Mouse (Mus musculus) limb, embryonic 11.5 days (tissue): ENCODE results near the gene Cmtm4. TPM values are rescaled to one million over a fixed set of nuclear protein-coding genes. Genes with fewer than 3 reads are reported as not detected.

Experiments used
- ATAC-seq: fragments of 200-750 bp; cut with Nextera tagmentation; 2 replicates; pipeline ENCODE4 v1.8.0; 2017; ENCODE audit warnings: low read depth; ENCODE audit not compliant: insufficient number of reproducible peaks, low FRiP score, low TSS enrichment
- DNase-seq: peaks from one replicate; pipeline ENCODE4 v3.0.0-alpha.2; 2015; ENCODE audit warnings: low spot score
- H3K27ac ChIP-seq: fragments of 300-500 bp; sonication (generic); replicated peaks from 2 replicates; pipeline ENCODE4 v1.5.1; 2014; ENCODE audit warnings: low read depth, mild to moderate bottlenecking, low read length
- H3K27me3 ChIP-seq: fragments of 300-500 bp; sonication (generic); 2 replicates; pipeline ENCODE4 v1.6.1; 2014; ENCODE audit warnings: mild to moderate bottlenecking, low read length, mixed read lengths; ENCODE audit not compliant: control insufficient read depth, insufficient read depth
- H3K36me3 ChIP-seq: fragments of 300-500 bp; sonication (generic); 2 replicates; pipeline ENCODE4 v1.6.1; 2014; ENCODE audit warnings: mild to moderate bottlenecking, low read length, moderate library complexity, mixed read lengths; ENCODE audit not compliant: control insufficient read depth, insufficient read depth
- H3K4me1 ChIP-seq: fragments of 300-500 bp; sonication (generic); 2 replicates; pipeline ENCODE4 v1.6.1; 2014; ENCODE audit warnings: low read length, mixed read lengths; ENCODE audit not compliant: control insufficient read depth, insufficient read depth
- H3K4me2 ChIP-seq: fragments of 300-500 bp; sonication (generic); 2 replicates; pipeline ENCODE4 v1.6.1; 2014; ENCODE audit warnings: low read depth, mild to moderate bottlenecking, moderate library complexity; ENCODE audit not compliant: severe bottlenecking
- H3K4me3 ChIP-seq: fragments of 300-500 bp; sonication (generic); 2 replicates; pipeline ENCODE4 v1.5.1; 2014; ENCODE audit warnings: low read depth, low read length
- H3K9ac ChIP-seq: fragments of 300-500 bp; sonication (generic); 2 replicates; pipeline ENCODE4 v1.6.1; 2014; ENCODE audit warnings: mild to moderate bottlenecking, low read length
- H3K9me3 ChIP-seq: fragments of 300-500 bp; sonication (generic); 2 replicates; pipeline ENCODE4 v1.6.1; 2016; ENCODE audit warnings: low read length; ENCODE audit not compliant: control insufficient read depth
- WGBS: fragments of 180-500 bp; shearing (Covaris S2); extraction: QIAGEN DNeasy Blood & Tissue Kit; methylation state at CpG from one replicate; pipeline ENCODE4 v1.1.7; 2014; 5-methylcytosine and 5-hydroxymethylcytosine counted together
- polyA plus RNA-seq: library from polyadenylated mRNA; unstranded; fragments of >200 nt; fragmentation: Nextera tagmentation; extraction: Ambion mirVana; gene quantifications from 2 replicates; pipeline ENCODE4 v1.2.1, GENCODE M21; 2014

The Cmtm4 gene
- polyA plus RNA-seq, 1 experiment from 2014 or later: 4.1 TPM

DNA sequence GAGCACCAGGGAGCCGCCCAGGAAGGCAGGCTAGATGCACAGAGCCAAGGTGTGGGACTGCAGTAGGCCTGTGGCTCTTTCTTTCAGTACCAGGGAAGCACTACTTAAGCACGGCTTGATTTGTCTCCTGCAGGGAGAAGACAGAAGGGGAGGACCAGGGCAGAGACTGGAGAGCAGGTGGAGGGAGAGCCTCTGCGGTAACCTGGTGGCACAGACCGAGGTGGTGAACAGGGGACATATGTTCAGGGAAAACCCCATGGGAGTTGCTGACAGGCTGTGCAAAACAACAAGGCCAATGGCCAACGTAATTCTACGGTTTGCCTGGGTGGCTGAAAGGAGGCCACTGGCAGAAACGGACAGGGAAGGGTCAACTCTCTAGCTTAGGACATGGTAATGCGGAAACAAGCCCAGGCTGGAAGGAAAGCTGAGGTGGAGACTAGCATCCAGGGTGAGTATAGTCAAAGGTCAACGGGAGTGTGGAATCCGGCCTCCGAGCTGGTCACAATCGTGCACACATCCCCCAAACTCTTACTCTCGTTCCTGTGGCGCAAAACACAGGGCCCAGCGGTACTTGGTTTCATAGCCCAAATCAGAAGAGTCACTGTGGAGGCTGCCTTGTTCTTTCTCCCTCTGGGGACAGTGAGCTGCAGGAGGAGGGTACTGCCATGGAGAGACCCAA lies 35.7 kb downstream of the Cmtm4 start:
- H3K27me3 ChIP-seq: no peaks in the 10 kb centered on the region
- no peaks in the 10 kb centered on the region for H3K4me1 ChIP-seq
- no peaks in the 10 kb centered on the region for H3K9me3 ChIP-seq
- no peak overlapping the region for H3K4me3 ChIP-seq
- H3K4me2 ChIP-seq: no peak overlapping the region
- 82% methylated on average over 15 of the region's 15 CpGs for WGBS
- no peak overlapping the region for H3K27ac ChIP-seq
- DNase-seq (no peak), ATAC-seq (no peak)
- no peak overlapping the region for H3K9ac ChIP-seq
- no peaks in the 10 kb centered on the region for H3K36me3 ChIP-seq

DNA sequence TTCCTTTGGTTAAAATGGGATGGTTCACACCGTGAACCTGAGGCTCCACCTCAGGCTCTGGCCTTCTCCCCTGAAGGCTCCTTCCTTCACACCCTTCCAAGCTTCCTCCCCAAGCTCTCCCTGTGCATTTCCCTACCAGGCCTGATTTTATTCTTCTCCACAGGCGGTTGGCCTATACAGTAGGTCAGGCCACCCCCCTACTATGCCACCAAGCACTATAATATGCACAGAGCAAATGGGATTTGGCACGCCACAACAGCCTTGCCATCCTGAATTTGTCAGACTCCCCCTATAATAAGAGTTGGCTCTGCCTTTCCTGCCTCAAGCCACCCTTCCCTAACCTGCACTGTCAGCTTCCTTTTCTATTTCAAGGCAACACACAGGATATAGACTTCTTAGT lies 37.0 kb downstream of the Cmtm4 start:
- H3K4me3 ChIP-seq: no peak overlapping the region
- DNase-seq (no peak), ATAC-seq (no peak)
- 80% methylated on average over 3 of the region's 3 CpGs for WGBS
- no peaks in the 10 kb centered on the region for H3K4me1 ChIP-seq
- no peak overlapping the region for H3K27ac ChIP-seq
- no peaks in the 10 kb centered on the region for H3K36me3 ChIP-seq
- no peaks in the 10 kb centered on the region for H3K27me3 ChIP-seq
- H3K9ac ChIP-seq: no peak overlapping the region
- H3K9me3 ChIP-seq: no peaks in the 10 kb centered on the region
- H3K4me2 ChIP-seq: no peak overlapping the region

DNA sequence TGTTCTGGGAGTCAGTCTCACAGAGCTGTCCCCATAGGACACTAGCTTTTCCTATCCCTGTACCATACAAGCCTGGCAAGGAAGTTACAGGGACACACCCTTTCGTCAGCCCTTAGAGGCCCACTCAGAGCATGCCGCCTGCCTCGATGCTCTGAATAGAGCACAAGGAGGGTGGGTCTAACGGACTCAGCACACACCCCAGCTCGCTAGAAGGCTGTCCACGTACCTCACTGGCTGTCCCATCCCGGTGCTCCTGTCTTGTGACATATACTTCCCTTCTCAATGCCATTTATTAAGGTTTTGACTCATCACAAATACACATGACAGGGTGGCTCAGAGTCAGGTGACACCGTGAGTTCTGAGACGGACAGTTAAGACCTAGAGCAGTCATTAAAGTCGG lies 41.1 kb downstream of the Cmtm4 start:
- H3K4me1 ChIP-seq: no peaks in the 10 kb centered on the region
- H3K36me3 ChIP-seq: no peaks in the 10 kb centered on the region
- ATAC-seq (peak; percentile 39; the same call in 1 of the 2 replicates), DNase-seq (no peak)
- H3K9me3 ChIP-seq: no peaks in the 10 kb centered on the region
- no peak overlapping the region for H3K9ac ChIP-seq
- H3K4me2 ChIP-seq: no peak overlapping the region
- H3K4me3 ChIP-seq: no peak overlapping the region
- H3K27me3 ChIP-seq: no peaks in the 10 kb centered on the region
- no peak overlapping the region for H3K27ac ChIP-seq
- WGBS: 96% methylated on average over 10 of the region's 10 CpGs

DNA sequence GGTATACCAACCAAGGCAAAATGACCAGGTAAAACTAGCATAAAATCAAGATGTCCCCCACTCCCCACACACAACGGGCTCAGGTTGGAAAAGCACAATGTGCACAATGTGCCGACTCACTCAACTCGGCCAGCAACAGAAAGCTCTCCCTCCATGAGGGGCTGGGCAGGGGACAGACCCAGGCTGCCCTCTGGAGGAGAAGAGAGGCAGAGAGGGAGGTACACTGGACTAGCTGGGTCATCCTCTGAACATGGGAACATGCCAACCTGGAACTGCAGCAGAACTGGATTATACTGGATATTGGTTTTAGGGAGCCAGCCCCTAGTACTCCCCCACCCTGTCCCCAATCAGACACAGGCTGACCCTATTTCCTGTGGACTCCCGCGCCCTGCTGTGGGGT lies 42.4 kb downstream of the Cmtm4 start:
- H3K9ac ChIP-seq: no peak overlapping the region
- no peak overlapping the region for H3K27ac ChIP-seq
- no peak for DNase-seq
- WGBS: 78% methylated on average over 5 of the region's 5 CpGs
- H3K4me1 ChIP-seq: no peaks in the 10 kb centered on the region
- H3K36me3 ChIP-seq: 0 out of 2 replicates have a peak, but pooled peaks cover 2% of the 10 kb centered on the region
- no peaks in the 10 kb centered on the region for H3K27me3 ChIP-seq
- H3K4me2 ChIP-seq: no peak overlapping the region
- no peak overlapping the region for H3K4me3 ChIP-seq
- H3K9me3 ChIP-seq: no peaks in the 10 kb centered on the region
- ATAC-seq: no peak

DNA sequence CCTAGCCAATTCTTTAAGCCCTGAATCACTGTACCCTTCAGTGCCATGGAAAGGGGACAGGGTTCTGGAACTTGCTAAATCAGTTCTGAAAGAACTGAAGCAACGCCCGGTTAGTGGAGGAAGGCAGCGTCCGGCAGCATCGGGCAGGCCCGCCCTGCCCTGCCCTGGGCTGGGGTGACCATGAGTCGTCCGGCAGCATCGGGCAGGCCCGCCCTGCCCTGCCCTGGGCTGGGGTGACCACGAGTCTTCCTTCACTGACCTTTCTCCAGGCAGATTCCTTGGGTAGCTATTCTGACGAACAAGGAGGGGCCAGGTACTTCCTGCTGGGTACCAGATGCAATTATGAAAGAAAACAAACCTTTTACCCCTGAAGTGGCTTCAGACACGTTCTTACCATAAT lies 45.6 kb downstream of the Cmtm4 start:
- no peak for ATAC-seq
- H3K4me1 ChIP-seq: no peaks in the 10 kb centered on the region
- H3K4me2 ChIP-seq: no peak overlapping the region
- H3K36me3 ChIP-seq: 0 out of 2 replicates have a peak, but pooled peaks cover 2% of the 10 kb centered on the region
- no peaks in the 10 kb centered on the region for H3K27me3 ChIP-seq
- WGBS: 78% methylated on average over 13 of the region's 13 CpGs
- H3K4me3 ChIP-seq: no peak overlapping the region
- H3K9ac ChIP-seq: no peak overlapping the region
- H3K27ac ChIP-seq: no peak overlapping the region
- H3K9me3 ChIP-seq: no peaks in the 10 kb centered on the region
- no peak for DNase-seq

DNA sequence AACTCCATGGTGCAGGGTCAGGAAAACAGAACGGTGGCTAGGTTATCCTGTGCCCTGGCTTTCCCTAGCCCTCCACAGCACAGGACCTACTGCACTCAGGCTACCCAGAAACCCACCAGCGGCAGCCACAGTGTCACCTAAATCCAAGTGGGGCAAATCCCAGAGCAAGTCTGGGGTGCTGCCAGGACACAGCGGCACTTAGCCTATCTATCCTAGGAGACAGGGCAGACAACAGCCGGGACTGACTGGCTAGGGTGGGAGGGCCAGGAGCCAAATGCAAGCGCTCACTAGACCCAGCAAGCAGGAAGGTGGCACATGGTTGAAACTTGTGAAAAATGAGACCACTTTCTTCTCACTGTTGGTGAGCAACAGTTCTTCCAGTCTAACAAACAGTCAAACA lies 46.6 kb downstream of the Cmtm4 start:
- Histone ChIP-seq H3K9me3 (no peaks in the 10 kb centered on the region), H3K4me1 (no peaks in the 10 kb centered on the region), H3K4me3 (no peak overlapping the region), H3K9ac (no peak overlapping the region), H3K27ac (no peak overlapping the region), H3K4me2 (no peak overlapping the region), H3K27me3 (no peaks in the 10 kb centered on the region), H3K36me3 (0 out of 2 replicates have a peak, but pooled peaks cover 2% of the 10 kb centered on the region)
- WGBS: 88% methylated on average over 5 of the region's 5 CpGs
- ATAC-seq (no peak), DNase-seq (no peak)

DNA sequence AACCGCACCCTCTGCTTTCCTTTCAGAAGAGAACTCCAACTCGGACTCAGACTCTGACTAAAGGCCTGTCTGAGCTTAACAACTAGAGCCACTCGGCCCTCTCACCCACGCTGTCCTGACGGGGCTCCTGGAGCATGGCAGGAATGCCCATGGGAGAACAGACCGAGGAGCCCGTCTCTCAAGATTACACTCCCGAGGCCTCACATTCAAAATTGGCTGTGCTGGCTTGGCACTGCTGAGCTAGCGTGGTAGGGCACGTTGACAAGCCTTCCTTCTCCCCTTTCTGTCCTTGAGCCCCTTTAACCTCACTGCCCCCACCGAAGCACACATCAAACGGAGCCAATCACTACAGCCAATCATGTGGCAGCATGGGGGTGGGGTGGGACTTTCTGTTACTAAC lies 48.9 kb downstream of the Cmtm4 start:
- DNase-seq: no peak
- Histone ChIP-seq H3K4me1 (no peaks in the 10 kb centered on the region), H3K9ac (no peak overlapping the region), H3K27me3 (no peaks in the 10 kb centered on the region), H3K4me2 (no peak overlapping the region), H3K36me3 (0 out of 2 replicates have a peak, but pooled peaks cover 2% of the 10 kb centered on the region), H3K9me3 (no peaks in the 10 kb centered on the region), H3K27ac (no peak overlapping the region), H3K4me3 (no peak overlapping the region)
- no peak for ATAC-seq
- 58% methylated on average over 12 of the region's 12 CpGs for WGBS

DNA sequence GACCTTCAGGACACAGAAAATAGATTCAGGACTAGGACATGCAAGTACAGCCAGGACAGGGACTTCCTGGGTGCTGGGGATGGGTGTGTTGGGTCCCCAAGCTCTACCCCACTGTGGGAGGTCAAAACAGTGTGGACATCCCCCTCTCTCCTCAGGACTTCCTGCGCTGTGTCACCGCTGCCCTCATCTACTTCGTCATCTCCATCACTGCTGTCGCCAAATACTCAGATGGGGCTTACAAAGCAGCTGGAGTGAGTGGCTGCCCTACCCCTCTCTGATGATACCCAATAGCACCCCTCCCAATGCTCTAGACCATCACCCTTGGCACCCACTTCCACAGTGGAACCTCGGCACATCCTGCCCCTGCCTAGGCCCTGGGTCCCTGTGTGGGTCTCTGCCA lies 51.0 kb downstream of the Cmtm4 start:
- ATAC-seq (no peak), DNase-seq (no peak)
- Histone ChIP-seq H3K4me1 (no peaks in the 10 kb centered on the region; the same call in 1 of the 2 replicates), H3K9me3 (no peaks in the 10 kb centered on the region), H3K27ac (no peak overlapping the region), H3K36me3 (0 out of 2 replicates have a peak, but pooled peaks cover 2% of the 10 kb centered on the region), H3K27me3 (no peaks in the 10 kb centered on the region), H3K9ac (no peak overlapping the region), H3K4me2 (no peak overlapping the region), H3K4me3 (no peak overlapping the region)
- 95% methylated on average over 5 of the region's 5 CpGs for WGBS

DNA sequence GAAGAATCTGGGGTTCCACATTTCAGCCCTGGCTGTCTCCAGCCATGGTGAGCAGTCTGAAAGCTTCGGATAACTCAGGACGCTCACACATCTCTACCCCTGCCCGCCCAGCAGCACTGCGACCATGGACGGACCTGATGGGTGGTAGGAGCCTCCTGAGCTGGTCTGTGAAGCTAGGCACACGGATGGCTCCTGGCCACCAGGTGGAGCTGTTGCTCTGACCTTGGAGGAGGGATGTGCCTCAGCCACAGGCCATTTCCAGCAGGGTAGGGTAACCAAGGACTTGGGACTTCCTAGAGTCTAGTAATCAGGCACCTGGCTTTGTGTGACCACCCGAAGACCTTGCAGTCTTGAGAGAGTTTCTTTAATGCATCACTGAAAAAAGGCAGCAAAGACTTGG lies 51.6 kb downstream of the Cmtm4 start:
- WGBS: 14% methylated on average over 7 of the region's 7 CpGs

More for the DNA sequence above, 51.6 kb downstream of the Cmtm4 start:
- H3K4me1 ChIP-seq: no peaks in the 10 kb centered on the region; the same call in 1 of the 2 replicates
- no peaks in the 10 kb centered on the region for H3K27me3 ChIP-seq
- H3K27ac ChIP-seq: no peak overlapping the region
- peak; percentile 58; the same call in 1 of the 2 replicates for ATAC-seq
- no peak overlapping the region for H3K4me2 ChIP-seq
- DNase-seq: peak; percentile 93
- H3K9ac ChIP-seq: no peak overlapping the region
- no peak overlapping the region for H3K4me3 ChIP-seq
- H3K9me3 ChIP-seq: no peaks in the 10 kb centered on the region
- H3K36me3 ChIP-seq: 0 out of 2 replicates have a peak, but pooled peaks cover under 1% of the 10 kb centered on the region
